9 mouse cellular contexts compared by ENCODE assay signal in the genomic region with DNA sequence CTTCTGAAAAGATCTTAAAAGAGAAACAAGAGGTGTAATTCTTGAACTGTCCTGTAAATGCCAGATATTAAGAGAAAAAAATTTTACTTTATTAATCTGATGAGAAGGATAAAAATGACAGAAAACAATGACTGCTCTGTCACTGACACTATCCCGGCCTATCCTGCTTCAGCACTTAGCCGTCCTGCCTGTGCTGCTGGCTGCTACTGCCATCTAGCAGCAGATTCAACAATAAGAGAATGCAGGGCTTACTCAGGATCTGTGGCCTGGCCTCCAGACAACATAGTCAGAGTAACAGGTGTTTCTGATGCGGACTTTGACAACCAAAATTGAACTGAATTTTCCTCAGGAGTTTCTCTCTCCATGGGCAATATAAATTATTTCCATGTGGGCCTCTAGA. TPM values are rescaled to one million over a fixed set of nuclear protein-coding genes. Genes with fewer than 3 reads are reported as not detected.
A peak's percentile ranks its signal among the peaks of the same experiment; 100 is the strongest.
DNase-seq lines count a peak whose midpoint lies in the region; ATAC-seq and TF ChIP-seq lines count a peak whose summit lies in the region.
"Had no signal": no experiment of that assay in that cellular context is flagged by ENCODE, and none has a peak within 500 bp of the region (broad histone marks: within the 10 kb centered on the region; RNA-seq: fewer than 3 reads in every experiment).

No protein-coding gene starts in this region.

- no peaks in the 10 kb centered on the region for H3K9me3 ChIP-seq in kidney, embryonic 15.5 days (replicated peaks)
- H3K9me3 ChIP-seq in lung, postnatal 0 days (ENCODE audit: low read length), result no peaks in the 10 kb centered on the region
- H3K9me3 ChIP-seq: embryonic facial prominence, embryonic 12.5 days; limb, embryonic 15.5 days had no signal

- H3K36me3 ChIP-seq in kidney, embryonic 15.5 days, result no peaks in the 10 kb centered on the region
- H3K36me3 ChIP-seq in lung, postnatal 0 days (ENCODE audit: insufficient read depth, low read length), result no peaks in the 10 kb centered on the region
- H3K36me3 ChIP-seq: embryonic facial prominence, embryonic 12.5 days; limb, embryonic 15.5 days had no signal

- no peaks in the 10 kb centered on the region for H3K4me1 ChIP-seq in kidney, embryonic 15.5 days
- no peaks in the 10 kb centered on the region for H3K4me1 ChIP-seq in lung, postnatal 0 days (ENCODE audit: insufficient read depth, low read depth, low read length)
- H3K4me1 ChIP-seq: embryonic facial prominence, embryonic 12.5 days; limb, embryonic 15.5 days had no signal

- peak; percentile 30 for DNase-seq in kidney, adult 11 months
- peak; percentile 48 for DNase-seq in MN1 (ENCODE audit: low spot score)
- DNase-seq in cerebellum, adult 9-10 months, result peak; percentile 59
- peak; percentile 73 for DNase-seq in kidney, adult 9 months
- DNase-seq in lung, postnatal 0 days (ENCODE audit: low spot score), result peak; percentile 54
- DNase-seq in spleen, postnatal 36 days (ENCODE audit: low spot score in 2 of 2), result no peak

- TF ChIP-seq EP300 in lung, postnatal 0 days (IDR thresholded peaks at IDR 0.05), result no peak

- ATAC-seq in kidney, embryonic 15.5 days (replicated peaks; ENCODE audit: low FRiP score), result no peak
- no peak; the same call in 1 of the 2 replicates for ATAC-seq in lung, postnatal 0 days

- no peak overlapping the region for H3K4me3 ChIP-seq in kidney, embryonic 15.5 days (replicated peaks)
- H3K4me3 ChIP-seq in lung, postnatal 0 days (ENCODE audit: low read depth, low read length), result no peak overlapping the region
- H3K4me3 ChIP-seq: embryonic facial prominence, embryonic 12.5 days; limb, embryonic 15.5 days had no signal

- WGBS in kidney, embryonic 15.5 days, result 42% methylated on average over 3 of the region's 3 CpGs
- WGBS in lung, postnatal 0 days, result 36% methylated on average over 3 of the region's 3 CpGs

- no peak overlapping the region for H3K27ac ChIP-seq in kidney, embryonic 15.5 days
- no peak overlapping the region for H3K27ac ChIP-seq in lung, postnatal 0 days (ENCODE audit: low read length)
- H3K27ac ChIP-seq: embryonic facial prominence, embryonic 12.5 days; limb, embryonic 15.5 days had no signal

- H3K9ac ChIP-seq in kidney, embryonic 15.5 days, result no peak overlapping the region
- H3K9ac ChIP-seq in lung, postnatal 0 days (replicated peaks; ENCODE audit: low read depth), result no peak overlapping the region
- H3K9ac ChIP-seq: embryonic facial prominence, embryonic 12.5 days; limb, embryonic 15.5 days had no signal

- peak; percentile 75 for TF ChIP-seq CTCF in lung, postnatal 0 days (IDR thresholded peaks at IDR 0.05)

- no peak overlapping the region for H3K4me2 ChIP-seq in kidney, embryonic 15.5 days
- no peak overlapping the region for H3K4me2 ChIP-seq in lung, postnatal 0 days (replicated peaks; ENCODE audit: low read depth, low read length)
- H3K4me2 ChIP-seq: embryonic facial prominence, embryonic 12.5 days; limb, embryonic 15.5 days had no signal

- no peaks in the 10 kb centered on the region for H3K27me3 ChIP-seq in kidney, embryonic 15.5 days
- H3K27me3 ChIP-seq in lung, postnatal 0 days (replicated peaks; ENCODE audit: insufficient read depth, low read length), result no peaks in the 10 kb centered on the region
- H3K27me3 ChIP-seq: embryonic facial prominence, embryonic 12.5 days; limb, embryonic 15.5 days had no signal

RNA-seq across cellular contexts. Expression of a gene that starts 12.8 kb away (rescaled TPM):
- 13.2 and 15.4 TPM in 2 replicates for polyA plus RNA-seq in kidney, embryonic 15.5 days (2015; fragmentation: Nextera tagmentation; extraction: Ambion mirVana)
- polyA plus RNA-seq in lung, postnatal 0 days (2015; fragmentation: Nextera tagmentation; extraction: Ambion mirVana), result 3.5 and 4.0 TPM in 2 replicates

Comparison
In these comparisons a context has a peak if more than half of its experiments do, and no peak if none do; other contexts are left out.
1. DNase-seq: peak in kidney, adult 11 months (single experiment), MN1 (single experiment), cerebellum, adult 9-10 months (single experiment), kidney, adult 9 months (single experiment) and lung, postnatal 0 days (single experiment); none in spleen, postnatal 36 days (0 of 2).